Mouse (Mus musculus): ENCODE data around the gene Olfr1395.

DNA sequence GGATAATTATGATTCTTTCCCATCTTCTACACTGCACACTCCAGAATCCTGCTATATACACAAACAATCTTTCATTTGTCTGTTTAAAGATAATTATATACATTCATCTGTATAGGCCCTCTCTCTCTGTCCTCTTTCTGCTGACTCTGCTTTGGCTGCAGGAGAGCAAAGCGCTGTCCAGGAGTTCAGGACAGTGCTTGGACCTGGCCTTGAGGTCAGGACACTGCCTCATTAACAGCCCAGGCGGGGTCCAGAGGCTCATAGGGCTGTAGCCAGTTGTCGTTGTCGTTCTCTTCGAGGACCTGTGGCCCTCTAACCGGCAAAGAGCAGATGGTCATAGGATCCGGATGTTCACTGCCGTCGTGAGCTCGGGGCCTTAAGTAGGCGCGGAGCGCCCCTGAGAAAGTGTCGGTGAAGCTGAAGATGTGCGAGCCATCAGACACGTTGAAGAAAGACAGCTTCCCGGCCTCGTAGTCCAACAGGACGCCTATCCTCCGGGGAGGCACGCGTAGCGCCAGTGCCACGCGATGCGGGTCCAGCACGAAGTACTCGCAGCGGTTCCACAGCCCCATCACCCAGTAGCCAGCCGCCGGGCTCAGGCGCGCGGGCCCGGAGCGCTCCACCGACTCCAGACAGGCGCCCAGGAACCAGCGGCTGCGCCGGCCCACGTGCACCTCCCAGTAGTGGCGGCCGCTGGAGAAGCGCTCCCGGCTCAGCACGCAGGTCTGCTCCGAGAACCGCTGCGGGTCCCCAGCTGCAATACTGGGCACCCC lies 27.0 kb downstream of the Olfr1395 start:
- TF ChIP-seq POLR2A (IDR thresholded peaks at IDR 0.05; ENCODE audit: borderline replicate concordance, control insufficient read depth, low read depth, low read length) (no peak; the same call in 1 of the 2 replicates), CTCF (IDR thresholded peaks at IDR 0.05; ENCODE audit: control insufficient read depth, insufficient read depth, low read length) (no peak)
